ENCODE assay signal across 8 mouse cellular contexts in the genomic region with DNA sequence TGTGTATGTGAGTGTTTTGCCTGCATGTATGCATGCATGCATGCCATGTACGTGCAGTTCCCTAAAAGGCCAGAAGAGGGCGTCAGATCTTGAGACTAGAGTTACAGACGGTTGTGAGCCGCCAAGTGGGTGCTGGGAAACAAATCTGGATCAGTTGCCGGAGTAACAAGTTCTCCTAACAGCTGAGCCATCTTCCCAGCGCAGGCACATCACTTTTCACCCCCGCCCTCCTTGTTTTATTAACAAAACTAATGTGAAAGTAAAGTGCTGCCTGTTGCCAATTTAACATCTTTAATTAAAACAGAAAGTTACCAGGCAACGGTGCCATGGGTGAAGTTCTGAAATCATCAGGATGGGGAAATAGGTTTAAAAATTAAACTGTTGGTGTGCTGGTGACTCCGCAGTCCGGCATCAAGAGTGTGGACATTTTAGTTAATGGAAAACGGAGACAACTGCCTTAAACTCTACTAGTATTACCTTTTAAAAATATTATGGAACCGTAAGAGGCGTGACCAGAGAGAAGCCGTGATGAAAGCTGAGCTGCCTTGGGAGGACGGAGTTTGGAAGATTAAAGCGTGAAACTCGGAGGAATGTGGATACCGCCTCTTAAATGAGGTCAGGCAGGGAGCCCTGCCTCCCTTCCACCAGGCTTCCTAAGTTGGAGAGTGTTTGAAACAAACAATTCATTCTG.
DNase-seq lines count a peak whose midpoint lies in the region; ATAC-seq and TF ChIP-seq lines count a peak whose summit lies in the region.
"Had no signal": no experiment of that assay in that cellular context is flagged by ENCODE, and none has a peak within 500 bp of the region (broad histone marks: within the 10 kb centered on the region; RNA-seq: fewer than 3 reads in every experiment).

No protein-coding gene starts in this region.

- no peak for TF ChIP-seq POLR2A in limb, embryonic 14.5 days (IDR thresholded peaks at IDR 0.05; ENCODE audit: borderline replicate concordance, extremely low read depth, insufficient read depth, insufficient read length)

- 46% methylated on average over 18 of the region's 18 CpGs for WGBS in embryonic facial prominence, embryonic 13.5 days
- 59% methylated on average over 18 of the region's 18 CpGs for WGBS in limb, embryonic 14.5 days

- peak; percentile 9 for DNase-seq in right cerebral cortex, postnatal 14 days
- no peak for DNase-seq in right cerebral cortex, postnatal 10 days (ENCODE audit: low spot score in 2 of 2)
- peak; percentile 52 for DNase-seq in limb, embryonic 14.5 days (ENCODE audit: low spot score)
- DNase-seq in cerebellum, adult 9-11 months: no peak
- DNase-seq: heart, adult 18-20 months had no signal

- H3K27me3 ChIP-seq in embryonic facial prominence, embryonic 13.5 days: no peaks in the 10 kb centered on the region
- no peaks in the 10 kb centered on the region for H3K27me3 ChIP-seq in limb, embryonic 14.5 days (ENCODE audit: control insufficient read depth, insufficient read depth, low read length)

- no peak overlapping the region for H3K9ac ChIP-seq in embryonic facial prominence, embryonic 13.5 days
- no peak overlapping the region for H3K9ac ChIP-seq in limb, embryonic 14.5 days (ENCODE audit: low read depth, low read length, severe bottlenecking)

- H3K4me2 ChIP-seq in embryonic facial prominence, embryonic 13.5 days: 0 out of 2 replicates have a peak overlapping the region, but pooled peaks have one; percentile 18
- H3K4me2 ChIP-seq in limb, embryonic 14.5 days (replicated peaks; ENCODE audit: low read depth, low read length, severe bottlenecking): 0 out of 2 replicates have a peak overlapping the region, but pooled peaks have one; percentile 5

- H3K27ac ChIP-seq in embryonic facial prominence, embryonic 13.5 days: peak overlapping the region; percentile 29; the same call in 1 of the 2 replicates
- no peak overlapping the region for H3K27ac ChIP-seq in limb, embryonic 14.5 days (replicated peaks; ENCODE audit: low read depth, low read length)

- no peak overlapping the region for H3K4me3 ChIP-seq in embryonic facial prominence, embryonic 13.5 days
- no peak overlapping the region for H3K4me3 ChIP-seq in limb, embryonic 14.5 days (replicated peaks; ENCODE audit: low read length)

- no peak for ATAC-seq in embryonic facial prominence, embryonic 13.5 days (ENCODE audit: insufficient number of reproducible peaks, insufficient read depth, low FRiP score, low TSS enrichment, low read depth)
- ATAC-seq in limb, embryonic 14.5 days (ENCODE audit: low FRiP score, low read depth): peak; percentile 74; the same call in 1 of the 2 replicates
- no peak for ATAC-seq in erythroblast, adult 5-6 weeks (replicated peaks; ENCODE audit: low FRiP score, poor library complexity, severe bottlenecking)
- no peak for ATAC-seq in megakaryocyte, adult 5-6 weeks (ENCODE audit: poor library complexity, severe bottlenecking)

- H3K4me1 ChIP-seq in embryonic facial prominence, embryonic 13.5 days: no peaks in the 10 kb centered on the region
- H3K4me1 ChIP-seq in limb, embryonic 14.5 days (ENCODE audit: control insufficient read depth, insufficient read depth, low read length): no peaks in the 10 kb centered on the region

- no peaks in the 10 kb centered on the region for H3K9me3 ChIP-seq in embryonic facial prominence, embryonic 13.5 days
- no peaks in the 10 kb centered on the region; the same call in 1 of the 2 replicates for H3K9me3 ChIP-seq in limb, embryonic 14.5 days (ENCODE audit: control insufficient read depth, low read length)

- no peaks in the 10 kb centered on the region for H3K36me3 ChIP-seq in embryonic facial prominence, embryonic 13.5 days
- H3K36me3 ChIP-seq in limb, embryonic 14.5 days (ENCODE audit: control insufficient read depth, insufficient read depth, low read length): no peaks in the 10 kb centered on the region

Comparison
In these comparisons a context has a peak if more than half of its experiments do, and no peak if none do; other contexts are left out.
1. DNase-seq: peak in right cerebral cortex, postnatal 14 days (single experiment) and limb, embryonic 14.5 days (single experiment); none in right cerebral cortex, postnatal 10 days (0 of 2) and cerebellum, adult 9-11 months (single experiment).